Mouse (Mus musculus): ENCODE measurements around the gene Fam193a. TPM values are rescaled to one million over a fixed set of nuclear protein-coding genes. Genes with fewer than 3 reads are reported as not detected.

The Fam193a gene
- polyA plus RNA-seq, 1 experiment from 2014 or later = 14.1 TPM

DNA sequence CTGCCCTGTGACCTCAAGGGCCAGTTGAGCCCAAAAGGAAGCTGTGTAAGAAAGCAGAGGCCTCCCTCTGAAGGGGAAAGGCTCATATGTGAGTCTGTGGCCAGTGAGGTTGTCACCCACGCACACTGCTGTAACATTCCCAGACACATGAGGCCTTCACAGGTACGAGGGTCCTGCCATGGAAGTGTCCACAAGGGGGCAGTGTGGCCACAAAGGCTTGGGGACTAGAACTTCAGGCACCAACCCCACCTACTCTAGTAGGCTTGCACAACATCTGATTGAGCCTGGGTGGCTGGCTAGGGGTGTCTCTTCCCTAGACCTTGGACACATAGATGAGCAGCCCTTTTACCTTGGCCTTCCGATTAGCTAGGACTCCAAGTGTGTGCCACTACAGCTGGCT is 148.2 kb downstream of the Fam193a start:
- H3K4me3 ChIP-seq (ENCODE audit: low read depth, low read length) = no peak overlapping the region

DNA sequence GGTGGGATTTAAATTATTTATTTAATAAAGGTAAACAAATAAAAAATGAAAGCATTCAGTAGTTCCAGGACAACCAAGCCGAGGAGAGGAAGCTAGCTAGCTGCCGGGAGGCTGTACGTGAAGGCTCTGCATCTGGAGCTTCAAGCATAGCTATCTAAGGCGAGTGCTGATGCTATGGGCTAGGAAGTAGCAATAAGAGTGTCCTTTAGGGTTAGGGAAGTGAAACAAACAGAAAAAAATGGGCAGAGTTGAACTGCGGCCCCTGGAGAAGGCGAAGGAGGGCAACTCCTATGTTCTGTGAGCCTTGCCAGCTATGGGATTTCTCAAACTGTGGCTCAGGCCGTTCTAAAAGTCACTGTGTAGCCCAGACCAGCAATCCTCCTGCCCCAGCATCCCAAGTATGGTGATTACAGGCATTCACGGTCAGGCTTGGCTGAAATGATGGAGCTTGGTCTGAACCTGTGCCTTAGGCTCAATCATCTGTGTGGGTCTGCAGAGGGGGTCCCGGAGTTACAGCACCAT is 149.7 kb downstream of the Fam193a start:
- Histone ChIP-seq H3K4me1 (ENCODE audit: control insufficient read depth, insufficient read depth, low read length) (no peaks in the 10 kb centered on the region), H3K36me3 (ENCODE audit: control insufficient read depth, insufficient read depth, low read length) (no peaks in the 10 kb centered on the region), H3K4me2 (ENCODE audit: low read length) (no peak overlapping the region), H3K9ac (ENCODE audit: low read depth, low read length) (no peak overlapping the region), H3K9me3 (replicated peaks; ENCODE audit: control insufficient read depth, low read length, poor library complexity, severe bottlenecking) (no peaks in the 10 kb centered on the region), H3K4me3 (ENCODE audit: low read depth, low read length) (no peak overlapping the region), H3K27me3 (ENCODE audit: control insufficient read depth, insufficient read depth, low read depth, low read length) (no peaks in the 10 kb centered on the region), H3K27ac (ENCODE audit: low read length) (no peak overlapping the region)
- 79% methylated on average over 9 of the region's 9 CpGs for WGBS
- ATAC-seq = no peak

More for the DNA sequence above, 148.2 kb downstream of the Fam193a start:
- no peak for ATAC-seq
- no peak overlapping the region for H3K9ac ChIP-seq (ENCODE audit: low read depth, low read length)
- peaks cover 9% of the 10 kb centered on the region for H3K4me1 ChIP-seq (ENCODE audit: control insufficient read depth, insufficient read depth, low read length)
- WGBS = 31% methylated on average over 3 of the region's 3 CpGs
- H3K27ac ChIP-seq (ENCODE audit: low read length) = no peak overlapping the region
- no peaks in the 10 kb centered on the region for H3K27me3 ChIP-seq (ENCODE audit: control insufficient read depth, insufficient read depth, low read depth, low read length)
- no peak overlapping the region for H3K4me2 ChIP-seq (ENCODE audit: low read length)
- no peaks in the 10 kb centered on the region for H3K9me3 ChIP-seq (replicated peaks; ENCODE audit: control insufficient read depth, low read length, poor library complexity, severe bottlenecking)
- no peaks in the 10 kb centered on the region for H3K36me3 ChIP-seq (ENCODE audit: control insufficient read depth, insufficient read depth, low read length)

DNA sequence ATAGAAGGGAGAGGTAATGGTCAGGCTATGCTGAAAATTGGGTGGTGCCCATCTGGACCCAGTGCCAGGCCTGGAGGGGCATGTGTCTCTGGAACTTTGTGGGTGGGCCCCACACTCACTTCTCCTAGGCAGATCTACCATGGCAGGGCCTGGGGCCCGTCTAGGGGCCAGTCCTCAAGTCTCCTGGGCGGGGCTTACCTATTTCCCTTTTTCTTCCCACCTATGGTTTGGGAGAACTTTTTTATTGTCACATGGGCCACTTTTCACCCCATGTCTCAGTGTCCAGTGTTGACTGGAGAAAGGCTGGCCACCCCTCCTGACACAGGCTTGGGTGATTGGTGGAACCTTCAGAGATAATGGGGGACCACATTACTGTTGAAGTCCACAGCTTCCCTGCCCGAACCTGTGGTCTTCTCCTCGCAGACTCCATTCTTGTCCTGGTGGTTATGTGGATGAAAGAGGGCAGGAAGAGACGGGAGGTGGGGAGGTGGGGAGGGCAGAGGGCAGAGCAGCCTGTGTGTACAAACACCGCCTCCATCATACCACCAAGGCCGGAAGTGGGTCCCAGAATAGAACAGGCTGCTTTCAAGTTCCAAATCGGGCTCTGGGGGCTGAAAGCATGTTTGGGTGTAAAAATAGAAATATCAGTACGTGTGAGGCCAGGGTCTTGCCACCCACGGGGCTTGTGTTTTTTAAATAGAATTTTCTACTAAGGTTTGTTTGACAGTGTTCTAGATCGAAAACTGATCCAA is 150.9 kb downstream of the Fam193a start:
- H3K36me3 ChIP-seq (ENCODE audit: control insufficient read depth, insufficient read depth, low read length) = no peaks in the 10 kb centered on the region
- no peak for ATAC-seq
- H3K9ac ChIP-seq (ENCODE audit: low read depth, low read length) = no peak overlapping the region
- H3K4me2 ChIP-seq (ENCODE audit: low read length) = no peak overlapping the region
- H3K9me3 ChIP-seq (replicated peaks; ENCODE audit: control insufficient read depth, low read length, poor library complexity, severe bottlenecking) = no peaks in the 10 kb centered on the region
- no peak overlapping the region for H3K27ac ChIP-seq (ENCODE audit: low read length)
- whole genome bisulfite sequencing = 76% methylated on average over 11 of the region's 11 CpGs
- no peaks in the 10 kb centered on the region for H3K27me3 ChIP-seq (ENCODE audit: control insufficient read depth, insufficient read depth, low read depth, low read length)
- no peak overlapping the region for H3K4me3 ChIP-seq (ENCODE audit: low read depth, low read length)
- H3K4me1 ChIP-seq (ENCODE audit: control insufficient read depth, insufficient read depth, low read length) = no peaks in the 10 kb centered on the region

DNA sequence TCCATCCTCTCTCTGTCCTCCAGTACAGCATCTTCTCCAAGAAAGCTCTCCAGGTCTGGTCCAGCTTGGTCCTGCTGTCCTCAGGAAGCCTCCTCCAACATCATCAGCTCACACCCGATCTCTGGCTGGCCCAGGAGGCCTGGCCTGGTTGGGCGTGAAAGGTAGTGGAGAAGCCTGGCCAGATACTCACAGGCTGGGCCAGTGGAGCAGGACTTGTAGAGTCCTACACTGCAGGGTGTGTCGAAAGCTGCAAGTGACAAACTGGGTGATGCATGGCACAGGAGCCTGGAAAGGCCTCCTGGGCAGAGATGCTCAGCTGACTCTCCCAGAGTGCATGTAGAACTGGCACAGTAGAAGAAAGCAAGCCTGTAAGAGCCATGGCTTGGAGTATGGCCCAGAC is 151.6 kb downstream of the Fam193a start:
- Histone ChIP-seq H3K4me1 (ENCODE audit: control insufficient read depth, insufficient read depth, low read length) (no peaks in the 10 kb centered on the region), H3K36me3 (ENCODE audit: control insufficient read depth, insufficient read depth, low read length) (no peaks in the 10 kb centered on the region), H3K9ac (ENCODE audit: low read depth, low read length) (no peak overlapping the region), H3K9me3 (replicated peaks; ENCODE audit: control insufficient read depth, low read length, poor library complexity, severe bottlenecking) (no peaks in the 10 kb centered on the region), H3K4me3 (ENCODE audit: low read depth, low read length) (no peak overlapping the region), H3K27me3 (ENCODE audit: control insufficient read depth, insufficient read depth, low read depth, low read length) (no peaks in the 10 kb centered on the region), H3K27ac (ENCODE audit: low read length) (no peak overlapping the region), H3K4me2 (ENCODE audit: low read length) (no peak overlapping the region)
- ATAC-seq = no peak
- 91% methylated on average over 3 of the region's 3 CpGs for WGBS

DNA sequence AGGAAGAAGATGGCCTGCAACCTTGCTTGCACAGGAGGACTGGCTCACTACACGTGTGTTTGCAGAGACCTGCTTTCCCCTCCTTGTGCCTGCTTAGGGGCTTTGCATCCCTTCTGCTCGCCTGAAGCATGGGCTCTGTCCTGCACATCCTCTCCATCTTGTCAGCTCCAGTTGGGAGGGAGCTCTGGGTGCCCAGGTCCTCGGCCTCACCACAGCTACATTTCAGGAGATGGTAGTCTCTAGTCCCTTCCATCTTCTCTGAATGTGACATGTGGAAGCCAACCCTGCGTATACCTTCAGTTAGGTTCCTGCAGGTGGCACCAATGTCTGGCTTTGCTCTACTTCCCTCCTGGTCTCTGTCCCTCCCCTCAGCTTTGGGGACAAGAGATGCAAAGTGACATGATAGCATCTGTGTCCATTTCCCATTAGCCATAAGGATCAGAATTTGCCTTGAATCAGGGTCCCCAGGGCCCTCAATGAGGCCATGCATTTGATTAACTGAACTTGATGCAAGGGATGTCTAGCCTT is 154.3 kb downstream of the Fam193a start:
- WGBS = 65% methylated on average over 4 of the region's 4 CpGs
- no peaks in the 10 kb centered on the region for H3K36me3 ChIP-seq (ENCODE audit: control insufficient read depth, insufficient read depth, low read length)
- no peak overlapping the region for H3K27ac ChIP-seq (ENCODE audit: low read length)
- H3K9me3 ChIP-seq (replicated peaks; ENCODE audit: control insufficient read depth, low read length, poor library complexity, severe bottlenecking) = no peaks in the 10 kb centered on the region
- H3K27me3 ChIP-seq (ENCODE audit: control insufficient read depth, insufficient read depth, low read depth, low read length) = no peaks in the 10 kb centered on the region
- no peak overlapping the region for H3K9ac ChIP-seq (ENCODE audit: low read depth, low read length)
- ATAC-seq = no peak
- H3K4me2 ChIP-seq (ENCODE audit: low read length) = no peak overlapping the region
- no peak overlapping the region for H3K4me3 ChIP-seq (ENCODE audit: low read depth, low read length)
- H3K4me1 ChIP-seq (ENCODE audit: control insufficient read depth, insufficient read depth, low read length) = no peaks in the 10 kb centered on the region

DNA sequence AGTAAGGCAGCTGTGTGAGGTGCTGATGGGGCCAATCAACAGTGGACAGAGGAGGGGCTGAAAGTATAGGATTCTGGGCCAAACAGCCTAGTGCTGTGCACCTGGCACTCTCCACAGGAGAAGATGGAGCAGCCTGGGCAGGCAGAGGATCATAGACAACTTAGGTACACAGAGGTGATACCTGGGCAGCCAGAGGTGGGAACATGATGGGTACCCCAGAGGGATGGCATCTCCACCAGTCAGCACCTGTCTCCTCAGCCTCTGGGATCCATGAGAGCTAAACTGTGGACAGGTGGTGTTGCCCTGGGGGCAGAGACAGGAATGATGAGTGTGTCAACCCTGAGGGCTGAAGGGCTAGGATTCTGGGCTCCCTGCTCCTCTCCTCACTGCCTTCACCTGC is 154.8 kb downstream of the Fam193a start:
- no peaks in the 10 kb centered on the region for H3K36me3 ChIP-seq (ENCODE audit: control insufficient read depth, insufficient read depth, low read length)
- no peak overlapping the region for H3K9ac ChIP-seq (ENCODE audit: low read depth, low read length)
- no peak overlapping the region for H3K4me2 ChIP-seq (ENCODE audit: low read length)
- H3K27ac ChIP-seq (ENCODE audit: low read length) = no peak overlapping the region
- H3K4me1 ChIP-seq (ENCODE audit: control insufficient read depth, insufficient read depth, low read length) = no peaks in the 10 kb centered on the region
- H3K9me3 ChIP-seq (replicated peaks; ENCODE audit: control insufficient read depth, low read length, poor library complexity, severe bottlenecking) = no peaks in the 10 kb centered on the region
- H3K27me3 ChIP-seq (ENCODE audit: control insufficient read depth, insufficient read depth, low read depth, low read length) = no peaks in the 10 kb centered on the region
- no peak for ATAC-seq
- no peak overlapping the region for H3K4me3 ChIP-seq (ENCODE audit: low read depth, low read length)

DNA sequence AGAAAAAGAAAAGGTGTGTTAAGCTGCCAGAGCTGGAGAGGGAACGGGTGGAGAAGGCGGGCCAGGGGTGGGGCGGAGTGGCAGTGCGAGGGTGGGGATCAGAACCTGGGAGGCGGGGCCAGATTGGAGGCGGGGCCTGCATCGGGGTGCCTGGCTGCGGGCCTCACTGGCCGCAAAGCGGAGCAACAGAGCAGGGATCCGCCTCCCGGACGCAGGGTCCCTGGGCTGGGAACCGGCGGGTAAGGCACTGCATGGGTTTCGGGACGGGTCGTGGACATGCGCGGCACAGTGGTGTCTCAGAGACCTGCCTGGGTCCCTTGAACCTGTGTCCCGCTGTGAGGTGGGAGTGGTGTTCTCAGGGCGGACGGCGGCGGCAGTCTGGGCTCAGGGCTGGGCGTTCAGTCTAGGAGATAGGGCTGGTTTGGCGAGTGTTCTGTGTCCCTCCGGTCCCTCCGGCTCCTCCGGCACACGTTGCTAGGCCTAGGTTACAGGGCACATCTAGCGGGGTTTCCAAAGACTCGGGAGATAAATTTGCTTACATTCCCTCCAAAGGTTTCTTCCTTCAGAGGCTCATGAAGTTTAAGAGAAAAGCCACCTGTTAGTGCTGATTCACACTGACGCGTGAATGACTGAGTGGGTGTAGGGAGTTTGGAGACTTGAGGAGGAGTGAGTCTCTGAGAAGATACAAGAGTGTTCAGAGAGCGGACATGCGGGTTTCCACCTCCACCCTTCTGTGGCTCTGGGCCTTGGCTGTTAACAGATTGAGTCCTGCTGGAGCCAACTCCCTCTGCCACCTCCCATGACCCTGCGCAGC is 156.1 kb downstream of the Fam193a start, which contains the start of gene Sh3bp2:
Gene Sh3bp2 (plus strand): TSS at position 176 of the 814 bp plus-strand sequence.
- peak; percentile 92 for ATAC-seq
- H3K9me3 ChIP-seq (replicated peaks; ENCODE audit: control insufficient read depth, low read length, poor library complexity, severe bottlenecking) = no peaks in the 10 kb centered on the region
- H3K36me3 ChIP-seq (ENCODE audit: control insufficient read depth, insufficient read depth, low read length) = no peaks in the 10 kb centered on the region
- peak within 1 kb of the TSS; percentile 51 for H3K4me3 ChIP-seq (ENCODE audit: low read depth, low read length)
- no peak within 1 kb of the TSS for H3K27ac ChIP-seq (ENCODE audit: low read length)
- no peaks in the 10 kb centered on the region for H3K27me3 ChIP-seq (ENCODE audit: control insufficient read depth, insufficient read depth, low read depth, low read length)
- WGBS = 2% methylated on average over 38 of the region's 38 CpGs
- no peaks in the 10 kb centered on the region for H3K4me1 ChIP-seq (ENCODE audit: control insufficient read depth, insufficient read depth, low read length)
- peak within 1 kb of the TSS; percentile 66 for H3K9ac ChIP-seq (ENCODE audit: low read depth, low read length)
- peak within 1 kb of the TSS; percentile 87 for H3K4me2 ChIP-seq (ENCODE audit: low read length)

DNA sequence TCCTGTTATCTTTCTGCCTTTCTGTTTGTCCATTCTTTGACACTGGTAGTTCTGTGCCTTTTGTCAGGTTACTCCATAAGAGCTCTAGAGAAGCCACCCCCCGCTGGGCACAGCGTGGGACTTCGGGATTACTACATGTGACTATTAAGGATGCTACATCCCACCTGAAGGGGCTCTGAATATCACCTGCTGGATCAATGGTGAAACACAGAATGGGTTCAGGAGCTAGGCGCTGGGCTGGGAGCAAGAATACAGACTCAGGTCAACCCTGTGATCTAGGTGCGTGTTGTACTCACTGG is 156.7 kb downstream of the Fam193a start:
- no peaks in the 10 kb centered on the region for H3K27me3 ChIP-seq (ENCODE audit: control insufficient read depth, insufficient read depth, low read depth, low read length)
- WGBS = 31% methylated on average over 5 of the region's 5 CpGs
- no peak for ATAC-seq
- H3K4me3 ChIP-seq (ENCODE audit: low read depth, low read length) = no peak overlapping the region
- no peak overlapping the region for H3K27ac ChIP-seq (ENCODE audit: low read length)
- no peak overlapping the region for H3K9ac ChIP-seq (ENCODE audit: low read depth, low read length)
- H3K36me3 ChIP-seq (ENCODE audit: control insufficient read depth, insufficient read depth, low read length) = no peaks in the 10 kb centered on the region
- no peaks in the 10 kb centered on the region for H3K9me3 ChIP-seq (replicated peaks; ENCODE audit: control insufficient read depth, low read length, poor library complexity, severe bottlenecking)
- H3K4me2 ChIP-seq (ENCODE audit: low read length) = peak overlapping the region; percentile 87; the same call in 1 of the 2 replicates
- H3K4me1 ChIP-seq (ENCODE audit: control insufficient read depth, insufficient read depth, low read length) = no peaks in the 10 kb centered on the region

DNA sequence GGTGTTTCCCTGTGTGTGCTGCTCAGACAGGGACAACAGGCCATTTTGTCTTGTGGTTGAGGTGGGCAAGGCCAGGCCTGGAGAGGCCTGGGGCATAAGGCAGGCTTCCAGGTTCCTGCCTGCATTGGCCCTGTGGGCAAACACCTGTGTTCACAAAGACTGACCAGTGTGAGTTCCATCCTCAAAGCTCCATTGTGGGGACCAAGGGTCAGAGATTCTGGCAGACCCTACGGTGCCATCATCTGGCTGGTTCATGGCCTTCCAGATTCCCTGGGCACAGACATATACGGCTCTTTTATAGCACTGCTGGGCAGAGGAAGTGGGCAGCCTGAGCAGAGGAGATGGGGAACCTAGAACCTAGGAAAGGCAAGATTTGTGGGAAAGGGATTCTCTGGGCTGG is 157.6 kb downstream of the Fam193a start:
- Histone ChIP-seq H3K4me3 (ENCODE audit: low read depth, low read length) (no peak overlapping the region), H3K27me3 (ENCODE audit: control insufficient read depth, insufficient read depth, low read depth, low read length) (no peaks in the 10 kb centered on the region), H3K4me2 (ENCODE audit: low read length) (no peak overlapping the region), H3K9ac (ENCODE audit: low read depth, low read length) (no peak overlapping the region), H3K36me3 (ENCODE audit: control insufficient read depth, insufficient read depth, low read length) (no peaks in the 10 kb centered on the region), H3K9me3 (replicated peaks; ENCODE audit: control insufficient read depth, low read length, poor library complexity, severe bottlenecking) (no peaks in the 10 kb centered on the region), H3K27ac (ENCODE audit: low read length) (no peak overlapping the region), H3K4me1 (ENCODE audit: control insufficient read depth, insufficient read depth, low read length) (no peaks in the 10 kb centered on the region)
- no peak for ATAC-seq
- WGBS = 90% methylated on average over 2 of the region's 2 CpGs

All from midbrain, embryonic 16.5 days (tissue).